Mouse (Mus musculus): ENCODE results near the gene Slc25a18.

DNA sequence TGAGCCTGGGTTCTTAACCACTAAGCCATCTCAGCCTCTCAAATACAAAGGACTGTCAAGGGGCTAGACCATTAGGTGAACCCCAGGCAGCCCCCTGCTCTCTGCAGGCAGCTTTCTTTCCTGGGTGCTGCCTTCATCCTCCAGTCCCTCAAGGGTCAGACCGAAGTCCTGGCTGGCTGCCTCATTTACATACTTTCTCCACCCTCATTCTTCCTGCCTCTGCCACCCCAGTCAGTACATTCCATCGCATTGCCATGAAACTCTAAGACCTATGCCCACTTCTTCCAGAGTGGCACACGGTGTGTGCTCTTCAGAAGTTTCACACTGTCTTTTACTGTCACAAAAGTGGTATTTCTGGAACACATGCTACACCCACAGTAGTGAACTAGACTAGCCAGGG, 4.8 kb downstream of the Slc25a18 start:
- TF ChIP-seq POLR2A (IDR thresholded peaks at IDR 0.05; ENCODE audit: borderline replicate concordance, extremely low read depth, insufficient read depth, insufficient read length, poor library complexity, severe bottlenecking) (no peak), CTCF (IDR thresholded peaks at IDR 0.05; ENCODE audit: borderline replicate concordance, extremely low read depth, insufficient read depth, insufficient read length) (no peak)

All from brain, embryonic 14.5 days (tissue).